Comparison of ENCODE assay signal across 14 mouse cellular contexts in the genomic region with DNA sequence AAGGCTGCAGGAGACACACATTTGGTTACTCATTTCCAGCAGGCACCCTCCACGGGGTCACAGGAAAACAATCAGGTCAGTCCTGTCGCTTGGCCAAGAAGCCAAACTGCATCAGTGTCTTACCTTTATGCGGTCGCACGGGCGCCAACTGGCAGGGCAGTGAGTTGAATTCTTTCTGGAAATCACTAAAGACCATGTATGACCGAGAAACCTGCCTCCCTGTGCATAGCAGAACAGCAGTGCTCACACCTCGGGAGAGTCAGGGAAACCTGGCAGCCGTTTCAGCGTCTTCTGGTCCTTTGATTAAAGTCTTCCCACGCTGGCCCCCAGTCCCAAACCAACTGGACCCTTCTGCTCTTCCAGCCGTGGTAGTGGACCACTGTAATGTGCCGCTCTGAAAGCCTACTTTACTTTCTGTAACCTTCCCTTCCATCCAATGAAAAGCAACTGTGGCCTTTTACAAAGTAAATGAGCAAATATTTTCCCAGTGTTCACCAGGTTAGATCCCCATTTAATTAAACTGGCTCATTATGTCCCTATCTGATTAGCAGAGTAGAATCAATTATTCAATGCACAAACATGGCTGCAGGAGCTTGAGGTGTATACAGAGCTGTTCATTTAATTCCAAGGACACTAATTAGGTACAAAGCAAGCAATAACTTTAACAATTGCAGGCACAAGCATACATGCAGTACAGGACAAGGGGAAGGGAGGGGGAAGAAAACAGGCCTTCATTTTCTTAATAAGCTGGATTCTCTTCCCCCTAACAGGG. TPM values are rescaled to one million over a fixed set of nuclear protein-coding genes. Genes with fewer than 3 reads are reported as not detected.
DNase-seq lines count a peak whose midpoint lies in the region; ATAC-seq lines count a peak whose summit lies in the region.
"Had no signal": no experiment of that assay in that cellular context is flagged by ENCODE, and none has a peak within 500 bp of the region (broad histone marks: within the 10 kb centered on the region; RNA-seq: fewer than 3 reads in every experiment).

TSS of gene Lmo3 (minus strand) at position 235 of the 772 bp plus-strand sequence.

- H3K4me3 ChIP-seq in neural tube, embryonic 15.5 days (replicated peaks), result no peak within 1 kb of the TSS
- H3K4me3 ChIP-seq: embryonic facial prominence, embryonic 15.5 days had no signal

- no peaks in the 10 kb centered on the region for H3K27me3 ChIP-seq in neural tube, embryonic 15.5 days (replicated peaks)
- H3K27me3 ChIP-seq: embryonic facial prominence, embryonic 15.5 days; Patski had no signal

- H3K9ac ChIP-seq in neural tube, embryonic 15.5 days (replicated peaks), result no peak within 1 kb of the TSS
- H3K9ac ChIP-seq: embryonic facial prominence, embryonic 15.5 days had no signal

- peaks cover 12% of the 10 kb centered on the region for H3K4me1 ChIP-seq in neural tube, embryonic 15.5 days
- H3K4me1 ChIP-seq: embryonic facial prominence, embryonic 15.5 days had no signal

- peak; percentile 86 for ATAC-seq in neural tube, embryonic 15.5 days (ENCODE audit: low FRiP score)
- ATAC-seq: Patski had no signal

- no peak within 1 kb of the TSS for H3K27ac ChIP-seq in neural tube, embryonic 15.5 days (replicated peaks)
- H3K27ac ChIP-seq: embryonic facial prominence, embryonic 15.5 days had no signal

- no peaks in the 10 kb centered on the region for H3K9me3 ChIP-seq in neural tube, embryonic 15.5 days (replicated peaks)
- H3K9me3 ChIP-seq: embryonic facial prominence, embryonic 15.5 days had no signal

- no peaks in the 10 kb centered on the region for H3K36me3 ChIP-seq in neural tube, embryonic 15.5 days
- H3K36me3 ChIP-seq: embryonic facial prominence, embryonic 15.5 days had no signal

- DNase-seq in cerebellum, postnatal 25 days, result peak; percentile 20 to 44
- DNase-seq in cerebellum, adult 11 months, result no peak
- DNase-seq in retina, embryonic 14.5 days (ENCODE audit: low spot score), result peak; percentile 37
- no peak for DNase-seq in retina, postnatal 1 day
- DNase-seq in left cerebral cortex, postnatal 10 days (ENCODE audit: extremely low spot score in 1 of 2, low spot score in 2 of 2), result no peak
- no peak for DNase-seq in lung, postnatal 14 days
- DNase-seq in right cerebral cortex, adult 18-20 months, result no peak
- DNase-seq: gastrocnemius, postnatal 25 days; heart, postnatal 4 days had no signal

- intact Hi-C loops in left cerebral cortex, postnatal 10 days (cut with DNase I), result no loop called here

- H3K4me2 ChIP-seq in neural tube, embryonic 15.5 days, result no peak within 1 kb of the TSS
- H3K4me2 ChIP-seq: embryonic facial prominence, embryonic 15.5 days had no signal

- WGBS in neural tube, embryonic 15.5 days, result 65% methylated on average over 13 of the region's 13 CpGs

RNA-seq across cellular contexts. Expression of gene Lmo3, which starts in this region (rescaled TPM):
- 100 to 1,000 TPM; 224 to 239 TPM for total RNA-seq in left cerebral cortex, postnatal 10 days (2021)
- polyA plus RNA-seq in neural tube, embryonic 15.5 days (2015; fragmentation: Nextera tagmentation; extraction: Ambion mirVana), result 66.2 and 79.9 TPM in 2 replicates
- total RNA-seq: gastrocnemius, postnatal 25 days; liver, adult 2 months had no signal
- polyA plus RNA-seq: C2C12; liver, adult 2 months; Patski had no signal

Comparison
In these comparisons a context has a peak if more than half of its experiments do, and no peak if none do; other contexts are left out.
1. DNase-seq: peak in cerebellum, postnatal 25 days (2 of 2) and retina, embryonic 14.5 days (single experiment); none in cerebellum, adult 11 months (single experiment), retina, postnatal 1 day (single experiment), left cerebral cortex, postnatal 10 days (0 of 2), lung, postnatal 14 days (single experiment) and right cerebral cortex, adult 18-20 months (single experiment).